Mouse (Mus musculus) ES-Bruce4 (cell line): ENCODE measurements around the gene Chst10. TPM values are rescaled to one million over a fixed set of nuclear protein-coding genes. Genes with fewer than 3 reads are reported as not detected.

Source experiments
- H3K27ac ChIP-seq: 2 replicates; pipeline ENCODE4 v1.5.1; 2012; ENCODE audit warnings: low read length, inconsistent platforms; ENCODE audit not compliant: insufficient read depth
- H3K27me3 ChIP-seq: 2 replicates; pipeline ENCODE4 v1.6.1; 2012; ENCODE audit warnings: mild to moderate bottlenecking, low read length, inconsistent platforms; ENCODE audit not compliant: control insufficient read depth, poor library complexity, insufficient read depth, severe bottlenecking
- H3K36me3 ChIP-seq: 2 replicates; pipeline ENCODE4 v1.6.1; 2012; ENCODE audit warnings: inconsistent platforms, mild to moderate bottlenecking, low read length, moderate library complexity; ENCODE audit not compliant: control insufficient read depth, poor library complexity, insufficient read depth, severe bottlenecking
- H3K4me1 ChIP-seq: one replicate; pipeline ENCODE4 v1.8.1; 2011; ENCODE audit warnings: low read length; ENCODE audit not compliant: control insufficient read depth, insufficient read depth
- H3K4me3 ChIP-seq: 2 replicates; pipeline ENCODE4 v1.5.1; 2011; ENCODE audit warnings: low read depth, mild to moderate bottlenecking, low read length
- H3K9ac ChIP-seq: 2 replicates; pipeline ENCODE4 v1.6.1; 2012; ENCODE audit warnings: low read depth, mild to moderate bottlenecking, inconsistent platforms; ENCODE audit not compliant: poor library complexity, severe bottlenecking
- H3K9me3 ChIP-seq: replicated peaks from 2 replicates; pipeline ENCODE4 v1.6.1; 2012; ENCODE audit warnings: mild to moderate bottlenecking, low read length, inconsistent platforms; ENCODE audit not compliant: control insufficient read depth, poor library complexity, insufficient read depth, severe bottlenecking
- CTCF ChIP-seq: IDR thresholded peaks from one replicate; pipeline ENCODE4 v1.8.1; 2011; ENCODE audit warnings: low read depth, low read length
- EP300 ChIP-seq: IDR thresholded peaks from 2 replicates; pipeline ENCODE4 v1.6.1; 2011; ENCODE audit warnings: low read depth, low read length; ENCODE audit not compliant: insufficient read depth
- POLR2A ChIP-seq: IDR thresholded peaks from one replicate; pipeline ENCODE4 v1.8.1; 2011; ENCODE audit warnings: low read length; ENCODE audit not compliant: insufficient read depth
- polyA plus RNA-seq: library from polyadenylated mRNA; stranded (reverse); fragments of >200 nt; gene quantifications from 2 replicates; pipeline ENCODE4 v1.2.4, GENCODE M21; 2011; ENCODE audit warnings: low read depth; ENCODE audit not compliant: missing spikeins, insufficient read depth, insufficient read length

Gene Chst10
- polyA plus RNA-seq, 1 experiment = 8.5 TPM

GRCm38 (mm10) chr1:38817268-38817667 is 80.7 kb downstream of the Chst10 start:
- H3K36me3 ChIP-seq = no peaks in the 10 kb centered on the region
- no peaks in the 10 kb centered on the region for H3K4me1 ChIP-seq
- H3K9ac ChIP-seq = no peak overlapping the region
- TF ChIP-seq EP300 (no peak), CTCF (no peak), POLR2A (no peak)
- H3K27ac ChIP-seq = no peak overlapping the region
- H3K9me3 ChIP-seq = no peaks in the 10 kb centered on the region
- H3K4me3 ChIP-seq = no peak overlapping the region
- H3K27me3 ChIP-seq = no peaks in the 10 kb centered on the region

GRCm38 (mm10) chr1:38816306-38816705 is 81.7 kb downstream of the Chst10 start:
- Histone ChIP-seq H3K4me1 (no peaks in the 10 kb centered on the region), H3K27ac (no peak overlapping the region), H3K36me3 (no peaks in the 10 kb centered on the region), H3K4me3 (no peak overlapping the region), H3K9ac (no peak overlapping the region), H3K27me3 (no peaks in the 10 kb centered on the region), H3K9me3 (no peaks in the 10 kb centered on the region)
- no peak for TF ChIP-seq EP300
- TF ChIP-seq CTCF = no peak
- no peak for TF ChIP-seq POLR2A

Other genes starting within 250 kb of the Chst10 start
- 9.2 and 10.5 TPM in 2 replicates for gene Aff3, start 233.2 kb downstream of the Chst10 start, polyA plus RNA-seq
- gene Lonrf2, start 61.5 kb downstream of the Chst10 start, polyA plus RNA-seq = 0.12 and 0.32 TPM in 2 replicates
- not detected in 2 replicates for gene Nms, start 41.0 kb upstream of the Chst10 start, polyA plus RNA-seq
- gene Pdcl3, start 87.4 kb upstream of the Chst10 start, polyA plus RNA-seq = 198 and 199 TPM in 2 replicates